Comparison of ENCODE assay signal across 25 mouse cellular contexts in genomic region chr14:122719496-122720080, GRCm38 (mm10).
DNase-seq lines count a peak whose midpoint lies in the region; ATAC-seq and TF ChIP-seq lines count a peak whose summit lies in the region.
"Had no signal": no experiment of that assay in that cellular context is flagged by ENCODE, and none has a peak within 500 bp of the region (broad histone marks: within the 10 kb centered on the region; RNA-seq: fewer than 3 reads in every experiment).

No protein-coding gene starts in this region.

- no peak for TF ChIP-seq CTCF in CH12.LX (conservative IDR thresholded peaks at IDR 0.05 in 1 of 2, IDR thresholded peaks at IDR 0.05 in 1 of 2; ENCODE audit: low read depth in 2 of 2, low read length in 2 of 2)

- in situ Hi-C loops in CH12.LX (cut with MboI; ENCODE audit: low pct_ligation_motif_present, low pct_unique_long_range_greater_than_20kb, low sequenced_read_pairs): no loop called here

- H3K4me3 ChIP-seq in hindbrain, embryonic 13.5 days: no peak overlapping the region
- no peak overlapping the region for H3K4me3 ChIP-seq in hindbrain, embryonic 11.5 days (ENCODE audit: low read depth, low read length)
- H3K4me3 ChIP-seq in kidney, embryonic 15.5 days (replicated peaks): no peak overlapping the region
- no peak overlapping the region for H3K4me3 ChIP-seq in CH12.LX (replicated peaks in 1 of 3; ENCODE audit: low read depth in 2 of 3, low read length in 2 of 3, poor library complexity in 1 of 3)
- no peak overlapping the region for H3K4me3 ChIP-seq in forebrain, embryonic 11.5 days (ENCODE audit: low read depth, low read length)
- H3K4me3 ChIP-seq: embryonic facial prominence, embryonic 13.5 days; erythroblast, embryonic 14.5 days; forebrain, embryonic 13.5 days; heart, embryonic 15.5 days; limb, embryonic 13.5 days; liver, embryonic 15.5 days; myocyte; neural tube, embryonic 13.5 days; stomach, embryonic 15.5 days had no signal

- no peaks in the 10 kb centered on the region for H3K36me3 ChIP-seq in hindbrain, embryonic 13.5 days
- no peaks in the 10 kb centered on the region for H3K36me3 ChIP-seq in hindbrain, embryonic 11.5 days (ENCODE audit: control insufficient read depth, insufficient read depth, low read length)
- H3K36me3 ChIP-seq in kidney, embryonic 15.5 days: no peaks in the 10 kb centered on the region
- H3K36me3 ChIP-seq in CH12.LX (replicated peaks in 1 of 2; ENCODE audit: control insufficient read depth in 1 of 2, insufficient read depth in 1 of 2, low read length in 1 of 2): peaks cover 0 to 20% of the 10 kb centered on the region in 2 experiments
- no peaks in the 10 kb centered on the region for H3K36me3 ChIP-seq in forebrain, embryonic 11.5 days (ENCODE audit: control insufficient read depth, insufficient read depth, low read length)
- H3K36me3 ChIP-seq: embryonic facial prominence, embryonic 13.5 days; heart, embryonic 15.5 days; limb, embryonic 13.5 days; liver, embryonic 15.5 days; neural tube, embryonic 13.5 days; stomach, embryonic 15.5 days had no signal

- TF ChIP-seq POLR2A in CH12.LX (IDR thresholded peaks at IDR 0.05; ENCODE audit: low read depth, low read length): no peak

- H3K27me3 ChIP-seq in hindbrain, embryonic 13.5 days: no peaks in the 10 kb centered on the region
- no peaks in the 10 kb centered on the region for H3K27me3 ChIP-seq in hindbrain, embryonic 11.5 days (ENCODE audit: control insufficient read depth, insufficient read depth, low read length)
- no peaks in the 10 kb centered on the region for H3K27me3 ChIP-seq in kidney, embryonic 15.5 days
- H3K27me3 ChIP-seq in CH12.LX (replicated peaks): no peaks in the 10 kb centered on the region
- H3K27me3 ChIP-seq in forebrain, embryonic 11.5 days (ENCODE audit: control insufficient read depth, insufficient read depth, low read length): no peaks in the 10 kb centered on the region
- H3K27me3 ChIP-seq: embryonic facial prominence, embryonic 13.5 days; forebrain, embryonic 13.5 days; heart, embryonic 15.5 days; limb, embryonic 13.5 days; liver, embryonic 15.5 days; neural tube, embryonic 13.5 days; stomach, embryonic 15.5 days had no signal

- H3K4me1 ChIP-seq in hindbrain, embryonic 13.5 days (replicated peaks): peaks cover 18% of the 10 kb centered on the region
- H3K4me1 ChIP-seq in hindbrain, embryonic 11.5 days (replicated peaks; ENCODE audit: control insufficient read depth, insufficient read depth, low read length): no peaks in the 10 kb centered on the region; the same call in 1 of the 2 replicates
- no peaks in the 10 kb centered on the region for H3K4me1 ChIP-seq in kidney, embryonic 15.5 days
- peaks cover 7 to 17% of the 10 kb centered on the region in 2 experiments for H3K4me1 ChIP-seq in CH12.LX (ENCODE audit: control insufficient read depth in 1 of 2, insufficient read depth in 2 of 2)
- H3K4me1 ChIP-seq in forebrain, embryonic 11.5 days (replicated peaks; ENCODE audit: control insufficient read depth, insufficient read depth, low read length): 0 out of 2 replicates have a peak, but pooled peaks cover 2% of the 10 kb centered on the region
- H3K4me1 ChIP-seq: embryonic facial prominence, embryonic 13.5 days; heart, embryonic 15.5 days; liver, embryonic 15.5 days; stomach, embryonic 15.5 days had no signal

- no peaks in the 10 kb centered on the region for H3K9me3 ChIP-seq in hindbrain, embryonic 13.5 days
- no peaks in the 10 kb centered on the region for H3K9me3 ChIP-seq in hindbrain, embryonic 11.5 days (ENCODE audit: control insufficient read depth, low read length)
- no peaks in the 10 kb centered on the region for H3K9me3 ChIP-seq in kidney, embryonic 15.5 days (replicated peaks)
- H3K9me3 ChIP-seq in CH12.LX (replicated peaks; ENCODE audit: low read length): no peaks in the 10 kb centered on the region
- H3K9me3 ChIP-seq in forebrain, embryonic 11.5 days (ENCODE audit: control insufficient read depth, low read length): no peaks in the 10 kb centered on the region
- H3K9me3 ChIP-seq: embryonic facial prominence, embryonic 13.5 days; forebrain, embryonic 13.5 days; heart, embryonic 15.5 days; limb, embryonic 13.5 days; liver, embryonic 15.5 days; neural tube, embryonic 13.5 days; stomach, embryonic 15.5 days had no signal

- dilution Hi-C loops in CH12.LX (cut with MboI; ENCODE audit: extremely low pct_ligation_motif_present, extremely low pct_unique_long_range_greater_than_20kb, low sequenced_read_pairs): no loop called here

- H3K9ac ChIP-seq in hindbrain, embryonic 13.5 days: no peak overlapping the region
- H3K9ac ChIP-seq in hindbrain, embryonic 11.5 days (ENCODE audit: low read depth, low read length): no peak overlapping the region
- H3K9ac ChIP-seq in kidney, embryonic 15.5 days: no peak overlapping the region
- no peak overlapping the region for H3K9ac ChIP-seq in CH12.LX (ENCODE audit: insufficient read depth, low read depth)
- H3K9ac ChIP-seq in forebrain, embryonic 11.5 days (ENCODE audit: low read length): no peak overlapping the region
- H3K9ac ChIP-seq: embryonic facial prominence, embryonic 13.5 days; forebrain, embryonic 13.5 days; heart, embryonic 15.5 days; limb, embryonic 13.5 days; liver, embryonic 15.5 days; neural tube, embryonic 13.5 days; stomach, embryonic 15.5 days had no signal

- peaks cover 26% of the 10 kb centered on the region for H3K79me2 ChIP-seq in CH12.LX (replicated peaks; ENCODE audit: control insufficient read depth, extremely low read depth, insufficient read depth, poor library complexity, severe bottlenecking)

- TF ChIP-seq EP300 in CH12.LX (IDR thresholded peaks at IDR 0.05; ENCODE audit: low read length): peak; percentile 31; the same call in 1 of the 2 replicates

- H3K4me2 ChIP-seq in hindbrain, embryonic 13.5 days: no peak overlapping the region
- H3K4me2 ChIP-seq in hindbrain, embryonic 11.5 days (replicated peaks; ENCODE audit: low read depth, low read length): no peak overlapping the region
- H3K4me2 ChIP-seq in kidney, embryonic 15.5 days: no peak overlapping the region
- H3K4me2 ChIP-seq in CH12.LX (ENCODE audit: insufficient read depth, low read depth, poor library complexity, severe bottlenecking): no peak overlapping the region
- H3K4me2 ChIP-seq in forebrain, embryonic 11.5 days (ENCODE audit: low read depth, low read length, severe bottlenecking): no peak overlapping the region
- H3K4me2 ChIP-seq: embryonic facial prominence, embryonic 13.5 days; forebrain, embryonic 13.5 days; heart, embryonic 15.5 days; limb, embryonic 13.5 days; liver, embryonic 15.5 days; neural tube, embryonic 13.5 days; stomach, embryonic 15.5 days had no signal

- no peak for ATAC-seq in hindbrain, embryonic 13.5 days (ENCODE audit: low FRiP score)
- ATAC-seq in hindbrain, embryonic 11.5 days (ENCODE audit: low FRiP score): no peak
- ATAC-seq in kidney, embryonic 15.5 days (replicated peaks; ENCODE audit: low FRiP score): no peak
- ATAC-seq in forebrain, embryonic 11.5 days (replicated peaks; ENCODE audit: low FRiP score): no peak
- ATAC-seq: forebrain, embryonic 13.5 days; midbrain, embryonic 16.5 days had no signal

- H3K27ac ChIP-seq in hindbrain, embryonic 13.5 days: peak overlapping the region; percentile 35; the same call in 1 of the 2 replicates
- H3K27ac ChIP-seq in hindbrain, embryonic 11.5 days (ENCODE audit: low read depth, low read length): no peak overlapping the region
- no peak overlapping the region for H3K27ac ChIP-seq in kidney, embryonic 15.5 days
- H3K27ac ChIP-seq in CH12.LX (ENCODE audit: insufficient read depth, low read depth): no peak overlapping the region
- H3K27ac ChIP-seq in forebrain, embryonic 11.5 days (ENCODE audit: low read depth, low read length): no peak overlapping the region
- H3K27ac ChIP-seq: embryonic facial prominence, embryonic 13.5 days; forebrain, embryonic 13.5 days; heart, embryonic 15.5 days; kidney, postnatal 0 days; limb, embryonic 13.5 days; liver, embryonic 15.5 days; neural tube, embryonic 13.5 days; stomach, embryonic 15.5 days had no signal

- WGBS in hindbrain, embryonic 13.5 days: 85% methylated on average over 8 of the region's 8 CpGs
- WGBS in hindbrain, embryonic 11.5 days: 89% methylated on average over 8 of the region's 8 CpGs
- 85% methylated on average over 8 of the region's 8 CpGs for WGBS in kidney, embryonic 15.5 days
- 46% methylated on average over 8 of the region's 8 CpGs for WGBS in large intestine, adult 2 months
- 87% methylated on average over 8 of the region's 8 CpGs for WGBS in forebrain, embryonic 11.5 days

- no peak for TF ChIP-seq RAD21 in CH12.LX (IDR thresholded peaks at IDR 0.05; ENCODE audit: low read depth, low read length)

- DNase-seq in hindbrain, embryonic 11.5 days (ENCODE audit: low spot score): no peak
- peak; percentile 49 for DNase-seq in kidney, adult 9 months
- DNase-seq in CH12.LX (ENCODE audit: extremely low read depth): peak; percentile 34
- DNase-seq in large intestine, adult 2 months (ENCODE audit: low read depth, low spot score): peak; percentile 10
- no peak for DNase-seq in forebrain, embryonic 11.5 days (ENCODE audit: low spot score)
- DNase-seq: cerebellum, adult 18-20 months; cerebellum, postnatal 14 days; gastrocnemius, postnatal 36 days; heart, postnatal 4 days; lung, postnatal 4 days; retina, postnatal 1 day; thymus, postnatal 25 days had no signal

TF ChIP-seq in CH12.LX, 34 proteins besides CTCF, POLR2A, EP300 and RAD21:
- TF ChIP-seq ETS1 (conservative IDR thresholded peaks at IDR 0.05; ENCODE audit: low read depth, low read length) (0 out of 2 replicates have a peak, but pooled peaks have one; percentile 36), BHLHE40 (IDR thresholded peaks at IDR 0.05; ENCODE audit: low read depth, low read length) (peak; percentile 86), MYC (IDR thresholded peaks at IDR 0.05; ENCODE audit: low read depth, low read length) (no peak)

Comparison
In these comparisons a context has a peak if more than half of its experiments do, and no peak if none do; other contexts are left out.
1. DNase-seq: peak in kidney, adult 9 months (single experiment), CH12.LX (single experiment) and large intestine, adult 2 months (single experiment); none in hindbrain, embryonic 11.5 days (single experiment) and forebrain, embryonic 11.5 days (single experiment).